Mouse (Mus musculus) cerebellum, adult 2 months (tissue): ENCODE measurements around the gene Efnb2.

Experiments used
- CTCF ChIP-seq: fragments of 200-500 bp; IDR thresholded peaks from 2 replicates; pipeline ENCODE4 v1.5.1; 2011; ENCODE audit warnings: low read depth, mild to moderate bottlenecking, control low read depth, low read length, moderate library complexity, borderline replicate concordance; ENCODE audit not compliant: insufficient read depth
- POLR2A ChIP-seq: fragments of 200-500 bp; IDR thresholded peaks from 2 replicates; pipeline ENCODE4 v1.6.1; 2011; ENCODE audit warnings: low read length, control low read depth, borderline replicate concordance; ENCODE audit not compliant: insufficient read depth

DNA sequence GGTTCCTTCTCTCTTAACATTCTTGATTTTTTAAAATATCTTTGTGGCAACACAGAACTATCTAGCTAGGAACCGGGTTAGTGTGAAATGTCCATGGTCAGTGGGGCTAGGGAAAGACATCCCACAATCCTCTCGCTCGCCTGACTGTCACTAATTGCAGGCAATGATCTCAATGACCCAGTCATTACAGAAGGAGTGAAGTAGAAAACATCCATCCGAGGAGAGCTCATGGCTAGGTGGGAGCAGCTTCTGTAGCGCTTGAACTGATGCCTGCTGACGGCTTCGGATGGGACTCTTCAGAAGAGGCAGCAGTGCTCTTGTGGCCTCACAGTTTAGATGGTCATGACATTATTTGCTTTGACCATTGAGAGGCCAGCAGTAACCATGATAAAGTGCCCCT is 29.6 kb downstream of the Efnb2 start:
- TF ChIP-seq POLR2A (no peak), CTCF (no peak)
